Mouse (Mus musculus) limb, embryonic 11.5 days (tissue): ENCODE measurements around the gene Rsph1. TPM values are rescaled to one million over a fixed set of nuclear protein-coding genes. Genes with fewer than 3 reads are reported as not detected.

Experiments
- ATAC-seq: fragments of 200-750 bp; cut with Nextera tagmentation; 2 replicates; pipeline ENCODE4 v1.8.0; 2017; ENCODE audit warnings: low read depth; ENCODE audit not compliant: insufficient number of reproducible peaks, low FRiP score, low TSS enrichment
- DNase-seq: peaks from one replicate; pipeline ENCODE4 v3.0.0-alpha.2; 2015; ENCODE audit warnings: low spot score
- H3K27ac ChIP-seq: fragments of 300-500 bp; sonication (generic); replicated peaks from 2 replicates; pipeline ENCODE4 v1.5.1; 2014; ENCODE audit warnings: low read depth, mild to moderate bottlenecking, low read length
- H3K27me3 ChIP-seq: fragments of 300-500 bp; sonication (generic); 2 replicates; pipeline ENCODE4 v1.6.1; 2014; ENCODE audit warnings: mild to moderate bottlenecking, low read length, mixed read lengths; ENCODE audit not compliant: control insufficient read depth, insufficient read depth
- H3K36me3 ChIP-seq: fragments of 300-500 bp; sonication (generic); 2 replicates; pipeline ENCODE4 v1.6.1; 2014; ENCODE audit warnings: mild to moderate bottlenecking, low read length, moderate library complexity, mixed read lengths; ENCODE audit not compliant: control insufficient read depth, insufficient read depth
- H3K4me1 ChIP-seq: fragments of 300-500 bp; sonication (generic); 2 replicates; pipeline ENCODE4 v1.6.1; 2014; ENCODE audit warnings: low read length, mixed read lengths; ENCODE audit not compliant: control insufficient read depth, insufficient read depth
- H3K4me2 ChIP-seq: fragments of 300-500 bp; sonication (generic); 2 replicates; pipeline ENCODE4 v1.6.1; 2014; ENCODE audit warnings: low read depth, mild to moderate bottlenecking, moderate library complexity; ENCODE audit not compliant: severe bottlenecking
- H3K4me3 ChIP-seq: fragments of 300-500 bp; sonication (generic); 2 replicates; pipeline ENCODE4 v1.5.1; 2014; ENCODE audit warnings: low read depth, low read length
- H3K9ac ChIP-seq: fragments of 300-500 bp; sonication (generic); 2 replicates; pipeline ENCODE4 v1.6.1; 2014; ENCODE audit warnings: mild to moderate bottlenecking, low read length
- H3K9me3 ChIP-seq: fragments of 300-500 bp; sonication (generic); 2 replicates; pipeline ENCODE4 v1.6.1; 2016; ENCODE audit warnings: low read length; ENCODE audit not compliant: control insufficient read depth
- WGBS: fragments of 180-500 bp; shearing (Covaris S2); extraction: QIAGEN DNeasy Blood & Tissue Kit; methylation state at CpG from one replicate; pipeline ENCODE4 v1.1.7; 2014; 5-methylcytosine and 5-hydroxymethylcytosine counted together
- polyA plus RNA-seq: library from polyadenylated mRNA; unstranded; fragments of >200 nt; fragmentation: Nextera tagmentation; extraction: Ambion mirVana; gene quantifications from 2 replicates; pipeline ENCODE4 v1.2.1, GENCODE M21; 2014

The Rsph1 gene
- polyA plus RNA-seq, 1 experiment from 2014 or later: 0.73 TPM

DNA sequence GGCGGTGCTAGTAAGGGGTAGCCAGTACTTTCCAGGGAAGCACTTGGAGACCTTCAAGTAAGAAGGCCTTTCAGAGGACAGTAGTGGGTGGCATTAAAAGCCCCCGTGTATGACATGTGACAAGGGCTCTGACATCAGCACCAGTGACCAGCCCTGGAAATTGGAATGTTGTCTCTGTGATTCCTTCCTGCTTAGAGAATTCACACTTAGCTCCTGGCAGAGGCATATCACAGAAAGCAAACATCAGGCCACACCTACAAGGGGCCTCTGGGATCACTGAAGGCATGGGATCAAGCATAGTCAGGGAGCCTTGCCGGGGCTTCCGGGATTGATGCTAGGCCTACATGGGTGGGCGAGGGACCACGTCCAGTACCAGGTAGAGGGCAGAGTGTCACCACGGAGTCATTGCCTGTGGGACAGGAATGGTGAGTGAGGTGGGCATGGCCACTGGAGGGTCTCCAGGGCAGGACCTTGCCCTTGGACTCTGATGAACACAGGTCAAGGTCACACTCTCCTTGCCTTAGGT is 31.2 kb upstream of the Rsph1 start:
- 92% methylated on average over 7 of the region's 7 CpGs for WGBS
- Histone ChIP-seq H3K9ac (no peak overlapping the region), H3K4me1 (peaks cover 15% of the 10 kb centered on the region), H3K36me3 (no peaks in the 10 kb centered on the region), H3K4me2 (no peak overlapping the region), H3K9me3 (no peaks in the 10 kb centered on the region), H3K27ac (no peak overlapping the region), H3K4me3 (no peak overlapping the region), H3K27me3 (no peaks in the 10 kb centered on the region)
- no peak for DNase-seq
- ATAC-seq: no peak

GRCm38 (mm10) chr17:31307756-31308155 is 30.6 kb upstream of the Rsph1 start:
- Histone ChIP-seq H3K36me3 (no peaks in the 10 kb centered on the region), H3K4me3 (no peak overlapping the region), H3K4me1 (peaks cover 15% of the 10 kb centered on the region), H3K9ac (no peak overlapping the region), H3K27me3 (no peaks in the 10 kb centered on the region), H3K4me2 (no peak overlapping the region), H3K27ac (no peak overlapping the region), H3K9me3 (no peaks in the 10 kb centered on the region)
- 72% methylated on average over 3 of the region's 3 CpGs for WGBS
- no peak for ATAC-seq
- no peak for DNase-seq

- Histone ChIP-seq H3K36me3 (no peaks in the 10 kb centered on the region), H3K4me2 (no peak overlapping the region), H3K9me3 (no peaks in the 10 kb centered on the region), H3K4me3 (no peak overlapping the region), H3K9ac (no peak overlapping the region), H3K27me3 (no peaks in the 10 kb centered on the region), H3K4me1 (peaks cover 15% of the 10 kb centered on the region), H3K27ac (no peak overlapping the region)
- ATAC-seq (no peak), DNase-seq (no peak)
- 70% methylated on average over 5 of the region's 5 CpGs for WGBS
These were observed 28.6 kb upstream of the Rsph1 start for GRCm38 (mm10) chr17:31305776-31306120.

DNA sequence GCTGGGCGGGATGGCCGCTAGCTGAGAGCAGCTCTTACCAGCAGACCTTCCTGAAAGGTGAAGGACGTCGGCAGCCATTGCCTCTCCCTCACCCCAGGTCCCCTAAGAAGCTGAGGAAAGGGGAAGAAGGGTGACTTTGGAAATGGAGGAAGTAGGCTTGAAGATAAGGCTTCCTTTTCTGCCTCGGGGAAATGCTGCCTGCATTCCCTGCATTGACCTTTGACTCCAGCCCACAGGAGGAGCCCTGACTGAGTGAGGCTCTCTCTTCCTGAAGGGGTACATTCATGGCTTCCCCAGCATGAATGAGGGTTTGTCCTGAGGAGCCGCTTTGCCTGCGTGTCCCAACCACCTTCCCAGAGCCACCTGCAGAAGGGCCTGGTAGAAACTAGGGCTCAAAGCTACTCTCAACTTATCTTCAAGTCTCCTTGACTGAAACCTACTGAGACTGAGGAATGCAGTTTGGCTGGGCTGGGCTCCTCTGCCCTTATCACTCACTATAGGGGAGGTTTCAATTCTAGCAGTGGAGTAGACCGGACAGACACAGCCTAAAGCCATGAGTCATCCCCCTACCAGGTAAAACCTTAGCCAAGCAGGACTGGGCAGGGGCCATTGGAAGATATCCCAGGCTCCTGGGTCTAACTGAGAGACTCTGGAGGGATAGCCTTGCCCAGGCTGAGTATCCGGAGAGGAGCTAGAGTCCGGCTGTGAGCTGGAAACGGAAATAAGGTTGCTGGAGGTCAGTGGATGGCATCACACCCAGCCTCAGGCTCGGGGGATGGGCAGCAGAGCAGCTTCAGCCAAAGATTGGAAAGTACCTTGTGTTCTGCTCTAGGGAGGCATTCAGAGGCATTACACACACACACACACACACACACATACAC is 28.0 kb upstream of the Rsph1 start:
- WGBS: 47% methylated on average over 12 of the region's 12 CpGs
- H3K27me3 ChIP-seq: no peaks in the 10 kb centered on the region
- no peak for ATAC-seq
- peaks cover 15% of the 10 kb centered on the region for H3K4me1 ChIP-seq
- no peaks in the 10 kb centered on the region for H3K36me3 ChIP-seq
- no peak overlapping the region for H3K27ac ChIP-seq
- DNase-seq: no peak
- no peak overlapping the region for H3K4me3 ChIP-seq
- no peaks in the 10 kb centered on the region for H3K9me3 ChIP-seq
- H3K9ac ChIP-seq: no peak overlapping the region
- H3K4me2 ChIP-seq: no peak overlapping the region

DNA sequence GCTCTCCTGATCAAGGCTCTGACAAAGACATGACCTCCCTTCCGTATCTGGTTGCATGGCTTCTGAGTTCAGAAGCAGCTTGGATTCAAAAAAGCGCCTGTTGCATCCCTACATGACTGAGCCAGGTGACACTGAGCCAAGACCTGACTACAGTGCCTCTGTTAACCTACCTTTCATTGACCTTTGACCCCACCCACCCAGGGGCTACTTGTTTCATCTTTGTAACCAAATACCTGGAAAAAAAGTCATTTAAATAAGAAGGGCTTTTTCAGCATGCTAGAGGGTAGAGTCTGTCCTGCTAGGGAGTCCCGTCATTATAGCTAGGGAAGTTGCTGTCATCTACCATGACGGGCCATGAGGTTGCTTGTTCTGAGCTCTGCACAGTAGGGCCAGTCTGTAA is 26.2 kb upstream of the Rsph1 start:
- Histone ChIP-seq H3K27ac (no peak overlapping the region), H3K27me3 (no peaks in the 10 kb centered on the region), H3K4me1 (peaks cover 7% of the 10 kb centered on the region; the same call in 1 of the 2 replicates), H3K36me3 (no peaks in the 10 kb centered on the region), H3K9me3 (no peaks in the 10 kb centered on the region), H3K4me2 (no peak overlapping the region), H3K9ac (no peak overlapping the region), H3K4me3 (no peak overlapping the region)
- no peak for DNase-seq
- no peak; the same call in 1 of the 2 replicates for ATAC-seq
- 85% methylated on average over 4 of the region's 4 CpGs for WGBS

DNA sequence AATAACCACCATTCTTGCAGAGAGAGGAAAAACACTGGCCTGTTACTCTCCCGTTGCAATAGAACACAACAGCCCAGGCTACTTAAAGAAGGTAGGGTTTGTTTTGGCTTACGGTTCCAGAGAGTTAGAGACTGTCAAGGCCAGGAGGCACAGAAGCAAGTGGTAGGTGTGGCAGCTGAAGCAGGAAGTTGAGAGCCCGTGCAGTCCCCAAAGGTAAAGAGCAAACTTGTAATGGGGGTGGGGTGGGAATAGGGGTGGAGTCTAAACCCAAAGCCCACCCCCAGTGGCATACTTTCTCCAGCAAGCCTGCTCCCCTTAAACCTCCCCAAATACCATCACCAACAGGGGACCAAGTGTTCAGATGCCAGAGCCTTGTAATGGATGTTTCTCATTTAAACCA is 23.6 kb upstream of the Rsph1 start:
- Histone ChIP-seq H3K36me3 (no peaks in the 10 kb centered on the region), H3K4me3 (no peak overlapping the region), H3K4me2 (no peak overlapping the region), H3K9me3 (no peaks in the 10 kb centered on the region), H3K9ac (no peak overlapping the region), H3K27ac (no peak overlapping the region), H3K4me1 (peaks cover 12% of the 10 kb centered on the region), H3K27me3 (peaks cover 7% of the 10 kb centered on the region)
- DNase-seq (no peak), ATAC-seq (no peak)
- WGBS: 69% methylated on average over 3 of the region's 3 CpGs

- H3K4me3 ChIP-seq: no peak overlapping the region
- H3K36me3 ChIP-seq: no peaks in the 10 kb centered on the region
- peaks cover 15% of the 10 kb centered on the region for H3K27me3 ChIP-seq
- 87% methylated on average over 4 of the region's 4 CpGs for WGBS
- H3K9ac ChIP-seq: no peak overlapping the region
- H3K9me3 ChIP-seq: no peaks in the 10 kb centered on the region
- H3K27ac ChIP-seq: no peak overlapping the region
- DNase-seq: no peak
- no peak for ATAC-seq
- peaks cover 8% of the 10 kb centered on the region for H3K4me1 ChIP-seq
- H3K4me2 ChIP-seq: no peak overlapping the region
These were observed 22.8 kb upstream of the Rsph1 start for GRCm38 (mm10) chr17:31299981-31300380.

- Histone ChIP-seq H3K9ac (no peak overlapping the region), H3K4me3 (no peak overlapping the region), H3K4me2 (no peak overlapping the region), H3K36me3 (no peaks in the 10 kb centered on the region), H3K27ac (no peak overlapping the region), H3K4me1 (peaks cover 8% of the 10 kb centered on the region), H3K27me3 (peaks cover 18% of the 10 kb centered on the region), H3K9me3 (no peaks in the 10 kb centered on the region)
- no peak for ATAC-seq
- 82% methylated on average over 6 of the region's 6 CpGs for WGBS
- no peak for DNase-seq
These were observed 21.4 kb upstream of the Rsph1 start for GRCm38 (mm10) chr17:31298419-31299209.
